Comparison of ENCODE assay signal across 8 mouse cellular contexts in the genomic region with DNA sequence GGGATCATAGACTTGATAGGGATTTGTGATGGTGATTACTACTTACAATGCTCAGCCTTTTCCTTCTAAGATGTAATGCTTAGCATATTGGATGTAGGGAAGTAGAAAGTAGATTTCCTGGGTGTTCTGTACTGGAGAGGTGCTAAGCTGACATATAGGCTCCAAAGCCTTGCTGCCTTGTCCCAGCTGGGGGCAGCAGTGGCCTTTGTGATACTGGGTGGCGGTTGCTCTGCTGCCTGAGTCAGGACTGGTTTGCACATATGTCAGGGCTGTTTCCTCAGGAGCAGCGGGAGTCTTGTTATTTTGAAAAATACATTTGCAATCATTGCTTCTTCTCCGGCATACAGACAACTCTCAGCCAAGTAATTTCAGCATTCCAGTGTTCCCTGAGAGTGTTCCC. TPM values are rescaled to one million over a fixed set of nuclear protein-coding genes. Genes with fewer than 3 reads are reported as not detected.
DNase-seq lines count a peak whose midpoint lies in the region; ATAC-seq and TF ChIP-seq lines count a peak whose summit lies in the region.

No protein-coding gene starts in this region.

- no peaks in the 10 kb centered on the region for H3K36me3 ChIP-seq in heart, adult 2 months (ENCODE audit: control insufficient read depth, insufficient read depth, low read length)
- peaks cover 14% of the 10 kb centered on the region for H3K36me3 ChIP-seq in heart, embryonic 12.5 days
- peaks cover 5% of the 10 kb centered on the region; the same call in 1 of the 2 replicates for H3K36me3 ChIP-seq in midbrain, postnatal 0 days (ENCODE audit: insufficient read depth, low read length)

- H3K4me1 ChIP-seq in heart, adult 2 months (ENCODE audit: control insufficient read depth, insufficient read depth, low read length), result no peaks in the 10 kb centered on the region
- peaks cover 6% of the 10 kb centered on the region for H3K4me1 ChIP-seq in heart, embryonic 12.5 days (replicated peaks)
- H3K4me1 ChIP-seq in midbrain, postnatal 0 days (ENCODE audit: insufficient read depth, low read length), result no peaks in the 10 kb centered on the region

- H3K4me2 ChIP-seq in heart, embryonic 12.5 days, result no peak overlapping the region
- H3K4me2 ChIP-seq in midbrain, postnatal 0 days (ENCODE audit: low read depth, low read length, poor library complexity, severe bottlenecking), result no peak overlapping the region

- WGBS in heart, adult 2 months, result 81% methylated on average over 3 of the region's 3 CpGs
- 73% methylated on average over 3 of the region's 3 CpGs for WGBS in heart, embryonic 12.5 days
- 74% methylated on average over 3 of the region's 3 CpGs for WGBS in midbrain, postnatal 0 days

- no peaks in the 10 kb centered on the region for H3K9me3 ChIP-seq in heart, embryonic 12.5 days (replicated peaks)
- H3K9me3 ChIP-seq in midbrain, postnatal 0 days (ENCODE audit: low read length), result no peaks in the 10 kb centered on the region

- no peak overlapping the region for H3K9ac ChIP-seq in heart, adult 2 months (ENCODE audit: low read depth, low read length)
- H3K9ac ChIP-seq in heart, embryonic 12.5 days, result no peak overlapping the region
- H3K9ac ChIP-seq in midbrain, postnatal 0 days (replicated peaks; ENCODE audit: low read length, poor library complexity, severe bottlenecking), result no peak overlapping the region

- no peak overlapping the region for H3K4me3 ChIP-seq in heart, adult 2 months
- H3K4me3 ChIP-seq in heart, embryonic 12.5 days, result no peak overlapping the region
- no peak overlapping the region for H3K4me3 ChIP-seq in midbrain, postnatal 0 days (ENCODE audit: low read depth, low read length)

- DNase-seq in heart, adult 2 months, result no peak
- peak; percentile 31 for DNase-seq in ovary, adult 18-20 months (ENCODE audit: low spot score)
- DNase-seq in ovary, postnatal 14 days (ENCODE audit: low spot score), result no peak
- DNase-seq in embryo, embryonic 9.5 days (ENCODE audit: extremely low spot score), result peak; percentile 27
- peak; percentile 66 for DNase-seq in midbrain, postnatal 0 days (ENCODE audit: low spot score)
- no peak for DNase-seq in urinary bladder, postnatal 25 days (ENCODE audit: low spot score)
- DNase-seq in kidney, postnatal 25 days, result no peak

- no peak for ATAC-seq in heart, embryonic 12.5 days (ENCODE audit: insufficient number of reproducible peaks, low FRiP score)
- ATAC-seq in midbrain, postnatal 0 days (ENCODE audit: low FRiP score), result peak; percentile 82

- intact Hi-C loops in heart, adult 2 months (cut with DNase I), result loop anchor here (10.0 kb wide), 1 partner anchor 1154 kb away; no protein-coding TSS in a partner anchor

- H3K27ac ChIP-seq in heart, adult 2 months, result no peak overlapping the region
- H3K27ac ChIP-seq in heart, embryonic 12.5 days (ENCODE audit: poor library complexity, severe bottlenecking), result no peak overlapping the region
- H3K27ac ChIP-seq in midbrain, postnatal 0 days (ENCODE audit: low read depth, low read length), result no peak overlapping the region

- TF ChIP-seq EP300 in heart, adult 2 months (IDR thresholded peaks at IDR 0.05; ENCODE audit: insufficient read depth, low read depth, low read length), result no peak

- TF ChIP-seq CTCF in heart, adult 2 months (IDR thresholded peaks at IDR 0.05), result peak; percentile 54
- peak; percentile 74 for TF ChIP-seq CTCF in midbrain, postnatal 0 days (IDR thresholded peaks at IDR 0.05)

- H3K79me2 ChIP-seq in heart, adult 2 months (replicated peaks; ENCODE audit: control insufficient read depth, insufficient read depth, low read length), result no peaks in the 10 kb centered on the region

- H3K27me3 ChIP-seq in heart, adult 2 months (ENCODE audit: control insufficient read depth, insufficient read depth, low read length), result no peaks in the 10 kb centered on the region
- no peaks in the 10 kb centered on the region for H3K27me3 ChIP-seq in heart, embryonic 12.5 days (replicated peaks)
- no peaks in the 10 kb centered on the region for H3K27me3 ChIP-seq in midbrain, postnatal 0 days (ENCODE audit: insufficient read depth, low read length)

- no peak for TF ChIP-seq POLR2A in heart, adult 2 months (IDR thresholded peaks at IDR 0.05; ENCODE audit: insufficient read depth, low read depth, low read length)

RNA-seq across cellular contexts. Expression of a gene that starts 9.4 kb away (rescaled TPM):
- total RNA-seq in heart, adult 2 months (2021), result 10 to 100 TPM; 20.0 to 22.4 TPM
- 11.2 and 17.1 TPM in 2 replicates for polyA plus RNA-seq in heart, adult 2 months (2012; rRNA removed)
- polyA plus RNA-seq in heart, embryonic 12.5 days (2016; fragmentation: Nextera tagmentation; extraction: Ambion mirVana), result 12.7 TPM in 2 replicates
- 10.5 and 10.6 TPM in 2 replicates for total RNA-seq in midbrain, postnatal 0 days (2014; rRNA removed)
- 6.7 and 8.0 TPM in 2 replicates for polyA plus RNA-seq in midbrain, postnatal 0 days (2015; fragmentation: Nextera tagmentation; extraction: Ambion mirVana)

RNA-seq across cellular contexts. Expression of a gene that starts 9.4 kb away (rescaled TPM):
- 100 to 1,000 TPM; 131 to 146 TPM for total RNA-seq in heart, adult 2 months (2021)
- polyA plus RNA-seq in heart, adult 2 months (2012; rRNA removed), result 64.3 and 112 TPM in 2 replicates
- 397 and 401 TPM in 2 replicates for polyA plus RNA-seq in heart, embryonic 12.5 days (2016; fragmentation: Nextera tagmentation; extraction: Ambion mirVana)
- total RNA-seq in midbrain, postnatal 0 days (2014; rRNA removed), result 336 and 346 TPM in 2 replicates
- polyA plus RNA-seq in midbrain, postnatal 0 days (2015; fragmentation: Nextera tagmentation; extraction: Ambion mirVana), result 435 and 440 TPM in 2 replicates

RNA-seq across cellular contexts. Expression of a gene that starts 45.8 kb away (rescaled TPM):
- total RNA-seq in heart, adult 2 months (2021), result 10 to 100 TPM; 27.1 to 30.7 TPM
- 49.6 and 70.3 TPM in 2 replicates for polyA plus RNA-seq in heart, adult 2 months (2012; rRNA removed)
- polyA plus RNA-seq in heart, embryonic 12.5 days (2016; fragmentation: Nextera tagmentation; extraction: Ambion mirVana), result 6.6 and 8.0 TPM in 2 replicates
- 27.5 and 34.3 TPM in 2 replicates for total RNA-seq in midbrain, postnatal 0 days (2014; rRNA removed)
- 25.1 and 25.9 TPM in 2 replicates for polyA plus RNA-seq in midbrain, postnatal 0 days (2015; fragmentation: Nextera tagmentation; extraction: Ambion mirVana)

Comparison
In these comparisons a context has a peak if more than half of its experiments do, and no peak if none do; other contexts are left out.
1. DNase-seq: peak in ovary, adult 18-20 months (single experiment), embryo, embryonic 9.5 days (single experiment) and midbrain, postnatal 0 days (single experiment); none in heart, adult 2 months (0 of 2), ovary, postnatal 14 days (single experiment), urinary bladder, postnatal 25 days (single experiment) and kidney, postnatal 25 days (0 of 2).